Mouse (Mus musculus): ENCODE measurements around the gene Ten1. TPM values are rescaled to one million over a fixed set of nuclear protein-coding genes. Genes with fewer than 3 reads are reported as not detected.
A peak's percentile ranks its signal among the peaks of the same experiment; 100 is the strongest.

Gene Ten1
- polyA plus RNA-seq, 1 experiment from 2014 or later, result 82.0 TPM

GRCm38 (mm10) chr11:116218737-116219400 lies 20.2 kb downstream of the Ten1 start:
- peak overlapping the region; percentile 30; the same call in 1 of the 2 replicates for H3K27ac ChIP-seq (ENCODE audit: low read length)
- 45% methylated on average over 7 of the region's 7 CpGs for WGBS
- H3K27me3 ChIP-seq (ENCODE audit: control insufficient read depth, insufficient read depth, low read depth, low read length), result peaks cover 32% of the 10 kb centered on the region
- ATAC-seq, result peak; percentile 83
- peaks cover 5% of the 10 kb centered on the region; the same call in 1 of the 2 replicates for H3K9me3 ChIP-seq (replicated peaks; ENCODE audit: control insufficient read depth, low read length, poor library complexity, severe bottlenecking)
- no peak overlapping the region for H3K4me2 ChIP-seq (ENCODE audit: low read length)
- H3K9ac ChIP-seq (ENCODE audit: low read depth, low read length), result no peak overlapping the region
- H3K4me3 ChIP-seq (ENCODE audit: low read depth, low read length), result no peak overlapping the region
- peaks cover 7% of the 10 kb centered on the region; the same call in 1 of the 2 replicates for H3K4me1 ChIP-seq (ENCODE audit: control insufficient read depth, insufficient read depth, low read length)
- H3K36me3 ChIP-seq (ENCODE audit: control insufficient read depth, insufficient read depth, low read length), result no peaks in the 10 kb centered on the region

GRCm38 (mm10) chr11:116219885-116220284 lies 21.2 kb downstream of the Ten1 start:
- H3K9ac ChIP-seq (ENCODE audit: low read depth, low read length), result no peak overlapping the region
- peaks cover 7% of the 10 kb centered on the region; the same call in 1 of the 2 replicates for H3K4me1 ChIP-seq (ENCODE audit: control insufficient read depth, insufficient read depth, low read length)
- H3K36me3 ChIP-seq (ENCODE audit: control insufficient read depth, insufficient read depth, low read length), result no peaks in the 10 kb centered on the region
- 23% methylated on average over 4 of the region's 4 CpGs for WGBS
- no peak for ATAC-seq
- no peak overlapping the region for H3K4me3 ChIP-seq (ENCODE audit: low read depth, low read length)
- peaks cover 5% of the 10 kb centered on the region; the same call in 1 of the 2 replicates for H3K9me3 ChIP-seq (replicated peaks; ENCODE audit: control insufficient read depth, low read length, poor library complexity, severe bottlenecking)
- H3K27ac ChIP-seq (ENCODE audit: low read length), result no peak overlapping the region
- peaks cover 37% of the 10 kb centered on the region for H3K27me3 ChIP-seq (ENCODE audit: control insufficient read depth, insufficient read depth, low read depth, low read length)
- H3K4me2 ChIP-seq (ENCODE audit: low read length), result no peak overlapping the region

GRCm38 (mm10) chr11:116221931-116222739 lies 23.5 kb downstream of the Ten1 start:
- WGBS, result 8% methylated on average over 53 of the region's 53 CpGs
- no peaks in the 10 kb centered on the region for H3K36me3 ChIP-seq (ENCODE audit: control insufficient read depth, insufficient read depth, low read length)
- H3K4me2 ChIP-seq (ENCODE audit: low read length), result peak overlapping the region; percentile 48
- 0 out of 2 replicates have a peak overlapping the region, but pooled peaks have one; percentile 38 for H3K9ac ChIP-seq (ENCODE audit: low read depth, low read length)
- H3K27me3 ChIP-seq (ENCODE audit: control insufficient read depth, insufficient read depth, low read depth, low read length), result peaks cover 37% of the 10 kb centered on the region
- peaks cover 7% of the 10 kb centered on the region; the same call in 1 of the 2 replicates for H3K4me1 ChIP-seq (ENCODE audit: control insufficient read depth, insufficient read depth, low read length)
- H3K27ac ChIP-seq (ENCODE audit: low read length), result no peak overlapping the region
- no peak for ATAC-seq
- H3K4me3 ChIP-seq (ENCODE audit: low read depth, low read length), result peak overlapping the region; percentile 30
- H3K9me3 ChIP-seq (replicated peaks; ENCODE audit: control insufficient read depth, low read length, poor library complexity, severe bottlenecking), result peaks cover 5% of the 10 kb centered on the region; the same call in 1 of the 2 replicates

GRCm38 (mm10) chr11:116222740-116223059 lies 24.0 kb downstream of the Ten1 start:
- Histone ChIP-seq H3K27me3 (ENCODE audit: control insufficient read depth, insufficient read depth, low read depth, low read length) (peaks cover 37% of the 10 kb centered on the region), H3K4me1 (ENCODE audit: control insufficient read depth, insufficient read depth, low read length) (peaks cover 7% of the 10 kb centered on the region; the same call in 1 of the 2 replicates), H3K27ac (ENCODE audit: low read length) (no peak overlapping the region), H3K9me3 (replicated peaks; ENCODE audit: control insufficient read depth, low read length, poor library complexity, severe bottlenecking) (peaks cover 5% of the 10 kb centered on the region; the same call in 1 of the 2 replicates), H3K9ac (ENCODE audit: low read depth, low read length) (0 out of 2 replicates have a peak overlapping the region, but pooled peaks have one; percentile 38), H3K4me2 (ENCODE audit: low read length) (peak overlapping the region; percentile 48), H3K36me3 (ENCODE audit: control insufficient read depth, insufficient read depth, low read length) (no peaks in the 10 kb centered on the region), H3K4me3 (ENCODE audit: low read depth, low read length) (peak overlapping the region; percentile 30)
- ATAC-seq, result no peak
- 14% methylated on average over 23 of the region's 23 CpGs for WGBS

- WGBS, result 4% methylated on average over 2 of the region's 2 CpGs
- peaks cover 7% of the 10 kb centered on the region; the same call in 1 of the 2 replicates for H3K4me1 ChIP-seq (ENCODE audit: control insufficient read depth, insufficient read depth, low read length)
- H3K27ac ChIP-seq (ENCODE audit: low read length), result no peak overlapping the region
- H3K9ac ChIP-seq (ENCODE audit: low read depth, low read length), result no peak overlapping the region
- no peak for ATAC-seq
- no peak overlapping the region for H3K4me3 ChIP-seq (ENCODE audit: low read depth, low read length)
- H3K9me3 ChIP-seq (replicated peaks; ENCODE audit: control insufficient read depth, low read length, poor library complexity, severe bottlenecking), result peaks cover 5% of the 10 kb centered on the region; the same call in 1 of the 2 replicates
- H3K27me3 ChIP-seq (ENCODE audit: control insufficient read depth, insufficient read depth, low read depth, low read length), result peaks cover 26% of the 10 kb centered on the region
- H3K36me3 ChIP-seq (ENCODE audit: control insufficient read depth, insufficient read depth, low read length), result no peaks in the 10 kb centered on the region
- H3K4me2 ChIP-seq (ENCODE audit: low read length), result no peak overlapping the region
Measured at GRCm38 (mm10) chr11:116226414-116226813, 27.8 kb downstream of the Ten1 start.

GRCm38 (mm10) chr11:116228699-116229098 lies 30.0 kb downstream of the Ten1 start:
- WGBS, result 79% methylated on average over 4 of the region's 4 CpGs
- ATAC-seq, result no peak
- no peaks in the 10 kb centered on the region for H3K4me1 ChIP-seq (ENCODE audit: control insufficient read depth, insufficient read depth, low read length)
- no peak overlapping the region for H3K27ac ChIP-seq (ENCODE audit: low read length)
- H3K9ac ChIP-seq (ENCODE audit: low read depth, low read length), result no peak overlapping the region
- H3K27me3 ChIP-seq (ENCODE audit: control insufficient read depth, insufficient read depth, low read depth, low read length), result peaks cover 6% of the 10 kb centered on the region
- H3K4me2 ChIP-seq (ENCODE audit: low read length), result no peak overlapping the region
- H3K4me3 ChIP-seq (ENCODE audit: low read depth, low read length), result no peak overlapping the region
- H3K9me3 ChIP-seq (replicated peaks; ENCODE audit: control insufficient read depth, low read length, poor library complexity, severe bottlenecking), result no peaks in the 10 kb centered on the region
- H3K36me3 ChIP-seq (ENCODE audit: control insufficient read depth, insufficient read depth, low read length), result no peaks in the 10 kb centered on the region

- Histone ChIP-seq H3K9ac (ENCODE audit: low read depth, low read length) (peak overlapping the region; percentile 21; the same call in 1 of the 2 replicates), H3K4me2 (ENCODE audit: low read length) (peak overlapping the region; percentile 33; the same call in 1 of the 2 replicates), H3K36me3 (ENCODE audit: control insufficient read depth, insufficient read depth, low read length) (no peaks in the 10 kb centered on the region), H3K27ac (ENCODE audit: low read length) (no peak overlapping the region), H3K9me3 (replicated peaks; ENCODE audit: control insufficient read depth, low read length, poor library complexity, severe bottlenecking) (no peaks in the 10 kb centered on the region), H3K4me1 (ENCODE audit: control insufficient read depth, insufficient read depth, low read length) (no peaks in the 10 kb centered on the region), H3K27me3 (ENCODE audit: control insufficient read depth, insufficient read depth, low read depth, low read length) (peaks cover 3% of the 10 kb centered on the region; the same call in 1 of the 2 replicates), H3K4me3 (ENCODE audit: low read depth, low read length) (peak overlapping the region; percentile 2; the same call in 1 of the 2 replicates)
- no peak for ATAC-seq
- 33% methylated on average over 17 of the region's 17 CpGs for WGBS
Measured at GRCm38 (mm10) chr11:116232427-116232826, 33.8 kb downstream of the Ten1 start.

- Histone ChIP-seq H3K4me2 (ENCODE audit: low read length) (no peak overlapping the region), H3K27ac (ENCODE audit: low read length) (no peak overlapping the region), H3K36me3 (ENCODE audit: control insufficient read depth, insufficient read depth, low read length) (no peaks in the 10 kb centered on the region), H3K4me1 (ENCODE audit: control insufficient read depth, insufficient read depth, low read length) (no peaks in the 10 kb centered on the region), H3K9ac (ENCODE audit: low read depth, low read length) (no peak overlapping the region), H3K27me3 (ENCODE audit: control insufficient read depth, insufficient read depth, low read depth, low read length) (peaks cover 11% of the 10 kb centered on the region; the same call in 1 of the 2 replicates), H3K9me3 (replicated peaks; ENCODE audit: control insufficient read depth, low read length, poor library complexity, severe bottlenecking) (no peaks in the 10 kb centered on the region), H3K4me3 (ENCODE audit: low read depth, low read length) (no peak overlapping the region)
- 85% methylated on average over 8 of the region's 8 CpGs for WGBS
- ATAC-seq, result no peak
Measured at GRCm38 (mm10) chr11:116234901-116235300, 36.2 kb downstream of the Ten1 start.

Measured in midbrain, embryonic 16.5 days (tissue).